Mouse (Mus musculus) layer of hippocampus, adult 8-10 months (tissue): Measurements from ENCODE around the gene Snx19. TPM values are rescaled to one million over a fixed set of nuclear protein-coding genes. Genes with fewer than 3 reads are reported as not detected.

Experiments
- DNase-seq, 2 experiments: peaks; one replicate each; pipeline ENCODE4 v3.0.0; 2022; ENCODE audit warnings: low spot score in 2 of 2
- total RNA-seq, 4 experiments: library from RNA; stranded (reverse); gene quantifications; 2 replicates each; pipeline ENCODE4 v1.2.4; 2022

The Snx19 gene
- 10 to 100 TPM; 50.1 to 59.5 (median 52.0) TPM for total RNA-seq

DNA sequence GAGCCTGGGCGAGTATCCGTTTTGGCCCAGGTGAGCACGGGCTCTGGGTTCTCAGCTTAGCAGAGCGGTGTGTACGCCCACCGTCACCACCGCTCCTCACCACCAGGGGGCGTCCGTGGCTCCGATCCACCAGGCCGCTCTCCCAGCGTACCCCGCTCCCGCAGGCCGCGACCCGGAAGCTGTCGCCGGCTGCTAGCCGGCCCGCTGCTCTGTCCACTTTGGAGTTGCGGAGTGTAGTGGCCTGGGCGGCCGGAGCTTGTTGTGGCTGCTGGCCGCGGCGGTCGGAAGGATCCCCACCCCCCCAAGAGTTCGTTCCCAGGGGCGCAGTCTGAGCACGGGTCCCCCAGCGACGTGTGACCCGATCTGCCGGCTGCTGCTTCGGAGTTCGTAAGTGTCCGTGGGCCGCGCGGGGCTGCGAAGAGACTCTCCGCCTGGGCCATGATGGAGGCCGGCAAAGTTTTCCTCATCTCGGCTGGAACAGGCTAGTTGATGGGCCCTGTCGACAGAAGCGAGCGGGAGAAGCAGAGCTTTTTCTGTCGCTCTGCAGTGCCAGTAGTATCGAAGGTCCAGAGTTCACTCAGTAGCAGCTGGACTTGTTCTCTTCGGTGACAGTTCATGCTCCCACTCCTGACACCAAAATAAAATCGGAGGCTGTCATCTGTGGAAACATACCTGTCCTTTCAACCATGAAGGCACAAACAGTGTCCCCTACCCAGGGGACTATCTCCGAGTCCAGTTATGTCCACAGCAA, at the start of gene Snx19:
Snx19 (plus strand) TSS at position 227 of the 751 bp plus-strand sequence.
- peak; percentile 80 to 92 for DNase-seq

DNA sequence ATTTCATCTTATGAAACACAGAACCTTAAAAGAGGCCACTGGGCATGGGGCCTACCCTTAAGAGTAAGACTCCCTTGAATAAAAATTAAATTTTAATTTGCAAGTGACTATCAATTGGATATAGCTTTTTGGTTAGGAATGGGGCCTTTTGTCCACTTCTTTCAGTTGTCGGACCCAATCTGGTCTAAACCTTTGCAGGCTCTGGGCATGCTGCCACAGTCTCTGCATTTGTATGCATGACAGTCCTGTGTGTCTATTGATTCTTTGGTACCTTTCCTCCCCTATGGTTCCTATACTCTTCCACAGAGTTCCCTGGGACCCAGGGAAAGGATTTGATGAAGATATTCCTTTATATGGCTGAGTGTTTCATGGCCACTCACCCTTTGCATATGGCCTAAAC, 26.1 kb upstream of the Snx19 start:
- DNase-seq, result no peak

DNA sequence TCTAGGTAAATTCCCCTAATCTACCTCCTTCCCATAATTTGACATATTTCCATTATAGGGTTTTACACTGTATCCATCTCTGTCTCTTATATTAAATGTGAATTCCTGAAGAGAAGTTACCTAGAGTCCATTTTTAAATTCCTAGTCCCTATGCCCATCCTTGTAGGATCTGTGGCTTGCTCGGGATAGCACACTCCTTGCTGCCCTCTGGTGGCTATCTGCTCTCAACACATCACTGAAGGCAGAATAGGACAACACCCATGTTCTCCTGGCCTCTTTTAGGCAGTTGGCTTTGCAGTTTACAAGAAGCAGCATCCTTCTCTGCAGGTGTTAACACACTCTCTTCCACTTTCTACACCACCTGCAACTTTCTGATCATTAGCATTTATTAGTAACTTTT, 4.0 kb upstream of the Snx19 start:
- peak in 1 of 2 experiments; percentile 49 for DNase-seq

DNA sequence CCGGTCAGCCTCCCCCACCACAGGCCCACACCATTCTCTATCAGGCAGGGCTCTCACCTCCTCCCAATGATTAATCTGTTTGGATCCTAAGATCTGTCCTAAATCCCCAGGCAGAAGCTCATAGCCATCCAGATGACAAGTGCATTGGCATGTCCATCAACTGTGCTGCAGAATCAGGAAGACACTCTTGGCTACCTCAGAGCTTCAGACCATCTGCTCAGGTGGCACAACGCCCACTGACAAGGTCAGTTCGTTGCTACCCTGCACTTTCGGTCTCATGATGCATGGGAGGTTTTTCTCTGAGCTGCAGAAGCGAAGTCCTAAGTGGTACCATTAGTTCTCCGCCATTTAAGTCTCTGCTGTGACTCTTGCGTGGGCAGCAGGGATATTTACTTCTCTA, 1.7 kb upstream of the Snx19 start:
- no peak for DNase-seq

GRCm38 (mm10) chr9:30428231-30428630, 1.3 kb downstream of the Snx19 start:
- no peak for DNase-seq

- no peak for DNase-seq
These were observed 3.5 kb downstream of the Snx19 start for GRCm38 (mm10) chr9:30430447-30430846.

DNA sequence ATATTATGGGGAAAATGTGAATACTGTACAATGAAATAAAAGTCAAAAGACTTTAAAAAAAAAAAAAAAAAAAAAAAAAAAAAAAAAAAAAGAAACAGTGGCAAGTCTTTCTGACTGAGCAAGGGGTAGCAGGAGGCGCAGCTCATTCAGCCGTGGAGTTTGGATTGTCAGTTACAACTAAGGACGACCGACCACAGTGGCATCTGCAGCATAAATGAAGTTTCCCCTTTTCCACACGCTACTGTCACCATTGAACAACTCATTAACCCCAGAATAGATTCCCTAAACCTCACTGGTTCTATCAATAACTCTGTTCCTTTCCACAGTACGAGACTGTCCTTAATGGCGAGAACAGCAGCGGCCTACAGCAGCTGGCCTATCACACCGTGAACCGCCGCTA, 5.0 kb downstream of the Snx19 start:
- DNase-seq, result no peak

- DNase-seq, result no peak
These were observed 7.0 kb downstream of the Snx19 start for GRCm38 (mm10) chr9:30433914-30434313.

DNA sequence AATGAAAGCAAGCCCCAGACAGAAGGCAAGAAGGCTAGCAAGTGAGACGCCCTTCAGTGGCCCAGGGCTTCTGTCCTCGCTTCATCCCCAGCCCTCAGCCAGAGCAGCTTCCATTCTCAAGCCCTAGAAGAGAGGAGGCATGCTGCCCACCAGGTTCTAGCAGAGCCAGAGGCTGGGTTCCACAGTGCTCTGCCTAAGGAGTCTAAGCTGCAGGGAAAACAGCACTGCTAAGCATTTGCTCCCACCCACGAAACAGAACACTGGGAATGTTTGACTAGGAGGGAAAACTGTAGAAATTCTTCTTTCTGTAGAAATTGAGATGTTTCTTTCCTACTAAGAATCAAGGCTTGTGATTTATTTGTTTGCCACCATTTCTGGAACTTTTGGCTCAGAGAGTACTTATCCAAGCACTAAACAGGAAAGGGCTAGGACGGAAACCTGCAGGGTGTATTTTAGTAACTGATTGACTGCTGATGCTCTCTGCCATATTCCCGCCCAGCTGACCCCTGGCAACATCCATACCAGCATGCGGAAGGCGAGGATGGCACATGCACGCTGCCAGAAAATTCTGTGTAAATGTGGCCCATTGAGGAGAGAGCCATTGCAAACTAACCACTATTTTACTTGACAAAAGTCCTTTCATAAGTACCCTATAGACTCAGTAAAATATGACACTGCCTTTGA, 9.1 kb downstream of the Snx19 start:
- peak in 1 of 2 experiments; percentile 37 for DNase-seq

DNA sequence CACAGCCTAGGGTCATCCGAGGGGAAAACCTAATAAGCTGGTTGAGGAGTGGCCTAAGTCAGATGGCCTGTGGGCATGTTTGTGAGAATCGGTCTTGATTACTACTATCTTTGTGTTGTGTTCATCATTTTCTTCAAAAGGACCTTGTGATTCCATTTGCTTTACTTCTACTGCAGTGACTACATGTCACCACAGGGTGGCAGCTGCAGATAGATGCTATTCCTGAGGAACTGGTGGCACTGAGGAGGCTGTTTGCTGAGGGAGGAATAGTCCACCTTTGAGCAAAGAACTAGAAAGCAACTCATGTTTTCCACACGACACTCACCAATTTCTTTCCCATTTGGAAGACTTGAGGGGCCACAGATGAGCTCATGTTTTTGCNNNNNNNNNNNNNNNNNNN, 11.6 kb downstream of the Snx19 start:
- no peak for DNase-seq

DNA sequence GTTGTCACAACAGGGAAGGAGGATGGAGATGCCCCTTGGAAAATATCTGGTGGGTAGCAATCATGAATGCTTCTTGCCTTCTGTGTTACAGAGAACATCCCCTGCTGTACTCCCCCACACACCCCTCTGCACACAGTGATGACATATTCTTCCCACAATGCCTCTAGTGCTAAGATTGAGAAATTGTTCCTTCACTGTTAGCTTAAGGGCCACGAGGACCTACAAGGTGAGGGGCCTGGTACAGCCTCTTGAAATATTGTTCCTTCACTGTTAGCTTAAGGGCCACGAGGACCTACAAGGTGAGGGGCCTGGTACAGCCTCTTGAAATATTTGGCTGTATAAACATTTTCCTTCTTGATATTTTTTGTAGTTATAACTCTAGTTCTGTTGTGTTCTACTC, 14.9 kb downstream of the Snx19 start:
- DNase-seq, result no peak

DNA sequence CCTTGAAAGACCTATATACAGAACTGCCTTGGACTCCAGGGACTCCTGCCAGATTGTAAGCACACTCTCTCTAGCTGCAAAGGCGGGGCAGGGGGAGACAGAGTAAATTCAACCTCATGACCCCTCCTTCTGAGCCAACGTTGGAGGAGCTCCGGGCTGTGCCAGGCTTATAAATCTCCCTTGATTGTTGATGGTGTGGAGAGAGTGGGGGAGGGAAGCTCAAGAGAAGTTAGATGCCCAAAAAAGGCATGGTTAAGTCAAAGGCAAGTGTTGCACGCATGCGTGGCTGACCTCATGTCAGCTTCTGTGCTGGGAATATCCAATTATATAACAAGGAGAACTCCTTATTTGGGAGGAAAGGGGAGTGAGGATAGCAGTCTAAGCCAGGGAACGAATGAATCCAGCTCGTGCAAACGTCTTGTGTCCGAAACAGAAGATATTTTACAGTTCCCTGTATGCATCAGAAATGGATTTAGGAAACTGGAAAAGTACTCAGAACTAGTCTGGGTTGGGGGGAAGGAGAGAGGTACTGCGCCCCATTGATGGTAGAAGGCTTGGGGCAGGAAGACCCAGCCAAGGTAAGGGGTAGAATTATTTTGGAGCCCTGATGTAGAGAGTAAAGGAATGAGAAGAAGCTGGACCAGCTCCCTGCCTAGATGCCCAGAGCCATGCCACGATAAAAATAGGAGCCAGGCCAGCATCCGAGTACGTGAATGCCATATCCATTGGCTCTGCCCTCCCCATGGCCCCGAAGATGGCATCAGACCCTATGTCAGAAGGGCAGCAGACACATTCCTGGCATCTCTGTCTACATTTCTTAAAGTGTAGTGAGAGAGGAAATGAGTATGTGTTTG, 18.6 kb downstream of the Snx19 start:
- DNase-seq, result no peak

GRCm38 (mm10) chr9:30446126-30446525, 19.2 kb downstream of the Snx19 start:
- DNase-seq, result no peak

- no peak for DNase-seq
These were observed 21.6 kb downstream of the Snx19 start for GRCm38 (mm10) chr9:30448459-30448858.

DNA sequence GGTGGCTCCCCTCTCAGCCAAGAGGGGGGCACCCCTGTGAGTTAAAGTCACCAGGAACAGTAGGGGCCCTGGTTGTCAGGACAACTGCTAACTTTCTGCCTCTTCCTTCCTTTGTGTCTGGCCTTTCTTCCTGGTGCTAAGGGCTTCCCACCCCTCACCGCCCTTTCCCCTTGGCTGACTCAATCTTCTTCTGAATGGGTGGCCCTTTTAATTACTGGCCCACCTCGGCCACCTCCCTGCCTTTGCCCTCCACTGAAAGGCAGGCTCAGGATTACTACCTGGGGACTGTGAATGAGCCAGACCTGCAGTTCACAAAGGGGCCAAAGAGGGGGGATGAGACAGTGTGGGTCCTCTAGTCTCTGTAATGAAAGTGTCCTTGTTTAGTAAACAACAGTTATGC, 23.0 kb downstream of the Snx19 start:
- no peak for DNase-seq

DNA sequence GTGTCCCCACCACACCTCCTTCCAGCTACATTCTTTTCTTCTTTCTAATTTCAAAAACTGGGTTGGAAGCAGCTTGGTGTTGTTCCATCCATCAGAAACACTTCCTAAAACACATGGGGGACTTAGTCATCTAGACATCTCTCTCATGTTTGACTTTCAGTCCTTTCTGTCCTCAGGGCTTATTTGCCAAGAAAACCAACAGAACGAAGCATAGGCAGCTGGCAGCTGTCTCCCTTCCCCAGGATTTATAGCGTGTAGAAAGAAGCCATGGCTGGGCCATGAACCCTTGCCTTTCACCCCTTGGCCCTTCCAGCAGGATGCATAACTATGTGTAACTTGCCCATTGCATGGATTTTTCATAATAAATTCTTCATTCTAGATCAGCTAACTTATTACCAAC, 23.9 kb downstream of the Snx19 start:
- DNase-seq, result no peak

- DNase-seq, result no peak
These were observed 27.6 kb downstream of the Snx19 start for GRCm38 (mm10) chr9:30454527-30454926.

- no peak for DNase-seq
These were observed 29.3 kb downstream of the Snx19 start for GRCm38 (mm10) chr9:30456250-30456649.

DNA sequence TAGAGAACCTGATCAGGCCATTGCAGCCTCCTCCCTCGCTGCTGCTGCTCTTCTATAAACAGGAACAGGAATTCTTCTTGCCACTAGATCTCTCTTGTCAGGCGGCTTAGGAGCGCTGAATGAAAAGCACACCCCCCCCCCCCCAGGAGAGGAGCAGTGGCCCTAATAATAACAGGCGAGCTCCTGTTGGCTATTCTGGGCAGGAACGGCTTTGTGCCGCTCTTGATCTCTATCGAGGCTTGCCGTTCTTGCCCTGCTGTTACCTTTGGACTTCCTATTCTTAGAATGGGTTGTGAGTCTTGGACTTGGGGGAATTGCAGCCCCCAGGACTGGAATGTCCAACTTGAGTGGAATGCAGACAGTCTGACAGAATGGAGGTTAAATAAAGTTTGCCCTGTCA, 33.6 kb downstream of the Snx19 start:
- no peak for DNase-seq

- no peak for DNase-seq
These were observed 37.8 kb downstream of the Snx19 start for GRCm38 (mm10) chr9:30464661-30465060.

DNA sequence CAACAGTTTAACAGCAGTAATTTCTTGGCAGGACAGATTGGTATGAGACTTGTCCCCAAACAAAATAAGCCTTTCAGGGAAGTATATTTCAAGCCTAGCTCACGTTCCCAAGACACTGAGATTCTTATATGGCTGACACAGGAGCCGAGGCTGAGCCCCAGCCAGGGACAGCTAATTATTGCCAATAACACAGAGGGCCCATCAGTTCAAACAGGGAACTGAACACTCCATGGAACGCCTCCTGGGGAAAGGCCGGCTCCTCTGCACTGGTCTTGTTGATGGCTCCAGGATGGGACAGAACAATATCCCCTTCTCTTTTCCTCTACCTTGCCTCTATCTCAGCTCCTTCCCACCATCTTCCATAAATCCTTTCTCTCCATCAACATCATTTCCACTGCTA, 53.1 kb downstream of the Snx19 start:
- no peak for DNase-seq

DNA sequence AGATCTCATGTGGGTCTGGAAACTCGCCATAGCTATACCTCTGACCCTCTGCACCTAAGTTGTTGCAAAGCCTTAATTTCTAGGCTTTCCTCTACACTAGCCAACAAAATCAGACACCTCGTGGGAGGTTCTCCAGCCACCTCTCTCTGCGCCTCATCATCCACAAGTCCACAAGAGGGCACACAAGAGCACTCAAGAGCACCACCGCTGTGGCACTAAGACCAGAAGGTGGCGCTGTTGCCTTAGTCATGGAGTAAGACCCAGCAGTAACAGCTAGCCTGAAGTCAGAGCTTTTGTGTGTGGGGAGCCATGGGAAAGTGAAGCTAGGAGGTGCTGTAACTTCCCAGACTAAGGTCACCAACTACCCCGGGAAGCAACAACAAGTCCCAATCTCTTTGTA, 53.6 kb downstream of the Snx19 start:
- DNase-seq, result peak; percentile 89 to 98
